Mouse (Mus musculus): ENCODE results near the gene Scgb2b18. TPM values are rescaled to one million over a fixed set of nuclear protein-coding genes. Genes with fewer than 3 reads are reported as not detected.
"Not testable (repeated sequence)": the region's sequence is repeated elsewhere in the genome, so short reads cannot be mapped to it uniquely, and the experiment has no call there.

Gene Scgb2b18
- polyA plus RNA-seq (2015; fragmentation: Nextera tagmentation; extraction: Ambion mirVana): not detected in 2 replicates

DNA sequence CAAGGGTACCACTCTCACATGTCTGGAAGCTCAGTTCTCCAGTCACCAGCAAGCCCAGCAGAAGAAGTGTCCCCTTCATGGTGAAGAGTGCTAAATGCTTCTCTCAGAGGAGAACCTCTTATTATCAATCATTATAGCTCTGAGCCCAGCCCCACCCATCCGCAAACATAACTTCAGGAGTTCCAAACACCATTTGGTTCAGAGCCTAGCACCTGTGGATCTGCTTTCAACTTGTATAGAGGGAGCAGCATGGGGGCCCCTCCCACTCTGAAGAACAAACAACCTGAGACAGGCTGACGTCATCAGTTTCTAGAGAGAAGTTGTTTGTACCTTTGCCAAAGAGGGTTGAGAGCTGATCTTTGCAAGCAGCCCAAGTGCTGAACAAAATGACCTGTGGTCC, at the start of gene Scgb2b18:
Gene Scgb2b18, minus strand, starts transcription at position 101 of the 400 bp plus-strand sequence.
- not testable (repeated sequence) for DNase-seq; H3K4me3 ChIP-seq (replicated peaks); H3K4me1 ChIP-seq (replicated peaks); H3K4me2 ChIP-seq; H3K9ac ChIP-seq; H3K27ac ChIP-seq; H3K9me3 ChIP-seq (replicated peaks); ATAC-seq (ENCODE audit: low read depth); H3K36me3 ChIP-seq; H3K27me3 ChIP-seq
- 63% methylated on average over 2 of the region's 2 CpGs for whole genome bisulfite sequencing (ENCODE audit: insufficient replicate concordance)

DNA sequence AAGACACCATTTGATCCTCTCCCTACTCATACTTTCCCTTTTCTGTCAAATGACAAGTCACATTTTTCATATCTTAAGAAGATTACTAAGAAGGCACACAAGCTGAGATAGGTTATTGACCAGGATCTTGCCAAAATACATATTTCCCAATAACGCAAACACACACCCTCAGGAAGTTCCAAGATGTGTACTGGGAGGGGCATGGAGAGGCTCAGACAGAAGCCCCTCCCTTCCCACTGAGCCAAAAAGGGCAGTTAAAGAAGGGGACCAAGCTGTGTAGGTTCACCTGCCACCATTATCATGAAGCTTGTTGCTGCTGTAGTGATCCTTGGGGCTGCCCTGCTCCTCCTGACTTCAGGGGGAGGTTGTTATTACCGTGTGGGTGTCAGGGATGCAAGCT, 11.6 kb upstream of the Scgb2b18 start, which contains the start of gene Scgb1b18:
Gene Scgb1b18, plus strand, starts transcription at position 301 of the 400 bp plus-strand sequence.
- not testable (repeated sequence) for H3K9ac ChIP-seq; H3K27me3 ChIP-seq; H3K9me3 ChIP-seq (replicated peaks); H3K4me3 ChIP-seq (replicated peaks); H3K36me3 ChIP-seq; H3K4me2 ChIP-seq; DNase-seq; H3K4me1 ChIP-seq (replicated peaks); ATAC-seq (ENCODE audit: low read depth); H3K27ac ChIP-seq
- WGBS (ENCODE audit: insufficient replicate concordance): no CpG with 5 or more reads among the region's 2 CpGs

Other genes with a start within 250 kb of the Scgb2b18 start
- gene Scgb2b17, start 117.3 kb downstream of the Scgb2b18 start, polyA plus RNA-seq (2015; fragmentation: Nextera tagmentation; extraction: Ambion mirVana): not detected in 2 replicates
- gene Scgb1b17, start 110.4 kb downstream of the Scgb2b18 start, polyA plus RNA-seq (2015; fragmentation: Nextera tagmentation; extraction: Ambion mirVana): not detected in 2 replicates
- not detected in 2 replicates for gene Scgb1b18, start 11.7 kb upstream of the Scgb2b18 start, polyA plus RNA-seq (2015; fragmentation: Nextera tagmentation; extraction: Ambion mirVana)
- not detected in 2 replicates for gene Scgb2b19, start 106.5 kb upstream of the Scgb2b18 start, polyA plus RNA-seq (2015; fragmentation: Nextera tagmentation; extraction: Ambion mirVana)
- gene Scgb1b19, start 113.4 kb upstream of the Scgb2b18 start, polyA plus RNA-seq (2015; fragmentation: Nextera tagmentation; extraction: Ambion mirVana): not detected in 2 replicates
- not detected in 2 replicates for gene Scgb2b20, start 192.5 kb upstream of the Scgb2b18 start, polyA plus RNA-seq (2015; fragmentation: Nextera tagmentation; extraction: Ambion mirVana)
- not detected in 2 replicates for gene Scgb1b20, start 199.4 kb upstream of the Scgb2b18 start, polyA plus RNA-seq (2015; fragmentation: Nextera tagmentation; extraction: Ambion mirVana)

Data from liver, embryonic 13.5 days (tissue).